Mouse (Mus musculus) lung, postnatal 0 days (tissue): ENCODE data around the gene Tnn. TPM values are rescaled to one million over a fixed set of nuclear protein-coding genes. Genes with fewer than 3 reads are reported as not detected.

Source experiments
- ATAC-seq: fragments of 200-750 bp; cut with Nextera tagmentation; 2 replicates; pipeline ENCODE4 v1.8.0; 2017; ENCODE audit warnings: moderate library complexity
- DNase-seq: peaks from one replicate; pipeline ENCODE4 v3.0.0-alpha.2; 2016; ENCODE audit warnings: low spot score
- H3K27ac ChIP-seq: fragments of 300-500 bp; sonication (generic); 2 replicates; pipeline ENCODE4 v1.5.1; 2014; ENCODE audit warnings: antibody characterized with exemption, mild to moderate bottlenecking, low read length, mixed read lengths
- H3K27me3 ChIP-seq: fragments of 300-500 bp; sonication (generic); replicated peaks from 2 replicates; pipeline ENCODE4 v1.6.1; 2014; ENCODE audit warnings: low read length, mixed read lengths; ENCODE audit not compliant: insufficient read depth
- H3K36me3 ChIP-seq: fragments of 300-500 bp; sonication (generic); 2 replicates; pipeline ENCODE4 v1.6.1; 2014; ENCODE audit warnings: low read length, mixed read lengths; ENCODE audit not compliant: insufficient read depth
- H3K4me1 ChIP-seq: fragments of 300-500 bp; sonication (generic); 2 replicates; pipeline ENCODE4 v1.6.1; 2014; ENCODE audit warnings: antibody characterized with exemption, low read depth, low read length, mixed read lengths; ENCODE audit not compliant: insufficient read depth
- H3K4me2 ChIP-seq: fragments of 300-500 bp; sonication (generic); replicated peaks from 2 replicates; pipeline ENCODE4 v1.6.1; 2014; ENCODE audit warnings: low read depth, mild to moderate bottlenecking, low read length, moderate library complexity, mixed read lengths
- H3K4me3 ChIP-seq: fragments of 300-500 bp; sonication (generic); 2 replicates; pipeline ENCODE4 v1.5.1; 2014; ENCODE audit warnings: low read depth, low read length
- H3K9ac ChIP-seq: fragments of 300-500 bp; sonication (generic); replicated peaks from 2 replicates; pipeline ENCODE4 v1.6.1; 2014; ENCODE audit warnings: low read depth, mild to moderate bottlenecking
- H3K9me3 ChIP-seq: fragments of 300-500 bp; sonication (generic); 2 replicates; pipeline ENCODE4 v1.6.1; 2016; ENCODE audit warnings: low read length, mixed read lengths
- CTCF ChIP-seq: IDR thresholded peaks from 2 replicates; pipeline ENCODE4 v1.5.1; 2016; ENCODE audit warnings: antibody characterized with exemption, mild to moderate bottlenecking
- EP300 ChIP-seq: IDR thresholded peaks from 2 replicates; pipeline ENCODE4 v1.6.1; 2016; ENCODE audit warnings: antibody characterized with exemption, mild to moderate bottlenecking, control low read depth
- WGBS: fragments of 180-500 bp; shearing (Covaris S2); extraction: QIAGEN DNeasy Blood & Tissue Kit; methylation state at CpG from one replicate; pipeline ENCODE4 v1.1.7; 2014; 5-methylcytosine and 5-hydroxymethylcytosine counted together
- polyA plus RNA-seq: library from polyadenylated mRNA; unstranded; fragments of >200 nt; fragmentation: Nextera tagmentation; extraction: Ambion mirVana; gene quantifications from 2 replicates; pipeline ENCODE4 v1.2.1, GENCODE M21; 2015

Gene Tnn
- polyA plus RNA-seq, 1 experiment from 2014 or later = 1.6 TPM

DNA sequence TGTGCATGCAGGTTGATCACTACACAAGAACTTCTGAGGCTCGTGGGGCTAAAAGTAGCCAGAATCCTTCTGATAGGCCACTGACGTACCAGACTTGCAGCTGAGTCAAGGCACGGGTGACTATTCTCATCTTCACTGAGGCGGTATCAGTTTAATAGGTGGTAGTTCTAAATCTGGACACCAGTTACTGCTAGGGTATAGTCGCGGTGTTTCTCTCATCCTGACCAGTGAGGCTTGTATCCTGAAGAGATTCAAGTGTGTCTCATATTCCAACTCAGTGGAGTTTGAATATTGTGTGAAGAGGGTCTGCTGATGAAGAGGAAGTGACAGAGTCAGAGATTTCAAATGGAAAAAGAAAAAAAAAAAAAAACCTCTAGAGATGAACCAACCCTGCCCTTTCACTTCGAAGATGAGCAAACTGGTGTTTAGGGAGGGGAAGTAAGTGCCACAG lies 105.9 kb downstream of the Tnn start:
- H3K9ac ChIP-seq = no peak overlapping the region
- 79% methylated on average over 7 of the region's 7 CpGs for WGBS
- H3K27ac ChIP-seq = no peak overlapping the region
- H3K9me3 ChIP-seq = no peaks in the 10 kb centered on the region
- no peak for TF ChIP-seq EP300
- no peak for TF ChIP-seq CTCF
- peaks cover 41% of the 10 kb centered on the region; the same call in 1 of the 2 replicates for H3K4me1 ChIP-seq
- no peaks in the 10 kb centered on the region for H3K36me3 ChIP-seq
- DNase-seq (no peak), ATAC-seq (no peak)
- peak overlapping the region; percentile 70; the same call in 1 of the 2 replicates for H3K4me2 ChIP-seq
- no peak overlapping the region; the same call in 1 of the 2 replicates for H3K4me3 ChIP-seq
- H3K27me3 ChIP-seq = no peaks in the 10 kb centered on the region

GRCm38 (mm10) chr1:160046786-160047185 lies 106.6 kb downstream of the Tnn start:
- DNase-seq = no peak
- Histone ChIP-seq H3K9ac (no peak overlapping the region), H3K4me2 (peak overlapping the region; percentile 70), H3K4me1 (peaks cover 41% of the 10 kb centered on the region; the same call in 1 of the 2 replicates), H3K27ac (0 out of 2 replicates have a peak overlapping the region, but pooled peaks have one; percentile 9), H3K27me3 (no peaks in the 10 kb centered on the region), H3K36me3 (no peaks in the 10 kb centered on the region), H3K9me3 (no peaks in the 10 kb centered on the region), H3K4me3 (peak overlapping the region; percentile 70; the same call in 1 of the 2 replicates)
- 60% methylated on average over 4 of the region's 4 CpGs for WGBS
- TF ChIP-seq EP300 = no peak
- TF ChIP-seq CTCF = no peak
- no peak for ATAC-seq

- 62% methylated on average over 5 of the region's 5 CpGs for WGBS
- Histone ChIP-seq H3K27me3 (no peaks in the 10 kb centered on the region), H3K4me1 (peaks cover 41% of the 10 kb centered on the region; the same call in 1 of the 2 replicates), H3K4me2 (peak overlapping the region; percentile 70), H3K9me3 (no peaks in the 10 kb centered on the region), H3K27ac (peak overlapping the region; percentile 92; the same call in 1 of the 2 replicates), H3K4me3 (peak overlapping the region; percentile 70; the same call in 1 of the 2 replicates), H3K9ac (no peak overlapping the region), H3K36me3 (no peaks in the 10 kb centered on the region)
- no peak for TF ChIP-seq CTCF
- no peak for TF ChIP-seq EP300
- ATAC-seq = no peak
- no peak for DNase-seq
Observed at GRCm38 (mm10) chr1:160045971-160046370, 107.4 kb downstream of the Tnn start.

- DNase-seq = peak; percentile 72
- peaks cover 41% of the 10 kb centered on the region; the same call in 1 of the 2 replicates for H3K4me1 ChIP-seq
- peak overlapping the region; percentile 92 for H3K27ac ChIP-seq
- peak overlapping the region; percentile 76 for H3K9ac ChIP-seq
- H3K4me2 ChIP-seq = peak overlapping the region; percentile 70
- TF ChIP-seq EP300 (no peak), CTCF (no peak)
- no peaks in the 10 kb centered on the region for H3K36me3 ChIP-seq
- no peak for ATAC-seq
- WGBS = 25% methylated on average over 3 of the region's 3 CpGs
- H3K9me3 ChIP-seq = no peaks in the 10 kb centered on the region
- H3K4me3 ChIP-seq = peak overlapping the region; percentile 70
- no peaks in the 10 kb centered on the region for H3K27me3 ChIP-seq
Observed at GRCm38 (mm10) chr1:160045056-160045715, 108.2 kb downstream of the Tnn start.

- Histone ChIP-seq H3K4me2 (peak within 1 kb of the TSS; percentile 70), H3K36me3 (no peaks in the 10 kb centered on the region), H3K4me3 (peak within 1 kb of the TSS; percentile 70), H3K27me3 (no peaks in the 10 kb centered on the region), H3K27ac (peak within 1 kb of the TSS; percentile 92), H3K9me3 (no peaks in the 10 kb centered on the region), H3K9ac (peak within 1 kb of the TSS; percentile 76), H3K4me1 (peaks cover 35% of the 10 kb centered on the region; the same call in 1 of the 2 replicates)
- ATAC-seq (peak; percentile 88), DNase-seq (peak; percentile 93)
- under 1% methylated on average over 32 of the region's 33 CpGs for WGBS
- TF ChIP-seq CTCF (peak; percentile 83), EP300 (no peak)
Observed at GRCm38 (mm10) chr1:160044237-160045021, 109.0 kb downstream of the Tnn start, which contains the start of gene 4930523C07Rik. TSS of gene 4930523C07Rik (plus strand) at chr1:160044382.
